Mouse (Mus musculus) testis, postnatal 14 days (tissue): ENCODE data around the gene Pop5.

ENCODE experiments used
- DNase-seq: peaks from one replicate; pipeline ENCODE4 v3.0.0; 2021; ENCODE audit warnings: low spot score

The Pop5 gene

DNA sequence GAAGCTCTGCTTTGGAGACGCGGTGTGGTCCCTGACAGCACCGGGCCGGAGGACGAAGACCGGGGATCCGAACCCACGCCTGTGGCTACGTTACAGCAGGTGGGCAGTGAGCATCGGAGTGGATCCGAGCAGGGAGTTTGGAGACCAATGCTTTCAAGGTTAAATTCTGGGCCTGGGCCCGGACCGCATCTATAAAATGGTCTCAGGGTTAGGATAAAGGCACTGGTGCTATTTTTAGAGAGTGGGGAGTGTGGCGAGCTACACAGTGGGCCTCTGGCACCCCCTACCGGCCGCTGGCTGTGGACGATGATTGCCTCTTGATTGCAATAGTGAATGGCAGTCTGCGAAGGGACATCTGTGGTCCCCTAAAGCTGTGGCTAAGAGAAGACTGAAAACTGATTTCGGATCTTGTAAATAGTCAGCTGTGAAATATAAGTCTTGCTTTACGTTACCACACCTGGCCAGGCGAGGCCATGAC, at the start of gene Pop5:
Gene Pop5 (plus strand): TSS at position 51 of the 478 bp plus-strand sequence.
- DNase-seq, result peak; percentile 80

DNA sequence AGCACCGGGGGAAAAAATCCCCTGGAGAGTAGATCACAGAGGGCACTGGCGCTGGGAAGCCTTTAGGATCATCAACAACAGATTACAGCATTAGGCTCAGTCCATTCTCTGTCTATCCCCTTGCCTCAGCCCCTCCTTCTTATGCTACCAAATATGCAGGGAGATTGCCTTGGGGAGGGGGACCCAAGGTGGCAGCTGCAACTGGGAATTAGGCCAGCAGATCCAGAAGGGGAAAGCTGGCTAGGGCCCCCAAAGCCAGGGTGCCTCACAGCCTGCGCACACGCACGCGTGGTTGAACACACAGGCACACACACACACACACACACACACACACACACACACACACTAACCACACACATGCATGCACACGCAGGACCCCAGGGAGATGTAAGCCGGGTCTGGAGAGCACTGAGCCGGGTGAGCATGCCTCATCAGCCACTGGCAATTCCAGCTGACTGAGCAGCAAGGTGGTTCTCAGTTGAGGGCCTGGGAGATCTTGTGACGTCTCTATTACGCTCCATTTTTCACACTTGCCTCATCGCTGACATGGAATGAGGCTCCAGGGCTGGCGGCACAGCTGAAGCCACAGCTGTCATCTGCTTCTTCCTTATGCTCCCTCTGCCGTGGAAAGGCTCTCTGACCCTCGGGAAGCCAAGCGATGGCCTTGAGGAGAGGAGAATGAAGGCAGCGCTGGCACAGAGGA, 49.1 kb upstream of the Pop5 start:
- DNase-seq, result no peak

DNA sequence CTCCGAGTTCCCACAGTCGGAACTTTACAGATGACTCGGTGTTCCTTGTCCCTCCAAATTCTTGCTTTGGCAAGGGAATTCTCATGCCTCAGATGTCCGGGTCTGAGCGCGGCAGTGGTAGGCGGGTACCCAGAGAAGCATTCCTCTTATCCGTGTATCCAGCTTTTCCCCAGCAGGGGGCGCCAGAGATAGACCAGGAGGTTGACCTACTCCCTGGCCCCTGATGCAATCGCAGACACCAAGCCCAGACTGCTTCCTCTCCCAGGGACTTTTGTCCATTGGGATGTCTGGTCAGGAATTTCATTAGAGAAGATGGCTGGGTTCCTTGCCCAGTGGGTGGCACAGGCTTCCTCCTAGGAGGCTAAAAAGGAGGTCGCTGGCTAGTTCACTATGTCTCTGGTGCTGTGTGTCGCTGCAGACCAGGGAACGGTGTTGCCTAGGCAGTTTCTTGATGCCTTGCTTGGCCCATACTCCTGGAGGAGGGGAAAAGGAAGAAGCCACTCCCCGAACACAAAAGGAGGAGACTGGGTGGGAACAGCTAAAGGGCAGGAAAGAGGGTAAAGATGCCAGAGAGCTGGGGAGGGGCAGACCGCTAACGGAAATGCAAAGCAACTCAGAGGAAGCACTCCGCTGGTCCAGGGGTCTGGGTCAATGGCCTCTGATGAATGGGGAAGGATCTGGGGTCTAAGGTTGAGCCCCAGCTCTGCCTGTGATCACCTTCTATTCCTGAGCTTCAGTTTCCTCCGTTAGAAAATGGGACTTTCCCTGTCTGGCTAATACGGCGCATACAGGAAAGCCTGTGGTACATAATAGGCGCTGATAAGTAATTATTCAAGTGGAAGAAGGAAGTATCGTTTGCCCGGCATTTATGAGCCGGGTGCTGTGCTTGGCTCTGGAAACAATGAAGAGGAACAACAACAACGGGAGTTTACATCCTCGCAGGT, 48.2 kb upstream of the Pop5 start:
- peak; percentile 89 for DNase-seq

GRCm38 (mm10) chr5:115188824-115189223, 46.8 kb upstream of the Pop5 start:
- no peak for DNase-seq

DNA sequence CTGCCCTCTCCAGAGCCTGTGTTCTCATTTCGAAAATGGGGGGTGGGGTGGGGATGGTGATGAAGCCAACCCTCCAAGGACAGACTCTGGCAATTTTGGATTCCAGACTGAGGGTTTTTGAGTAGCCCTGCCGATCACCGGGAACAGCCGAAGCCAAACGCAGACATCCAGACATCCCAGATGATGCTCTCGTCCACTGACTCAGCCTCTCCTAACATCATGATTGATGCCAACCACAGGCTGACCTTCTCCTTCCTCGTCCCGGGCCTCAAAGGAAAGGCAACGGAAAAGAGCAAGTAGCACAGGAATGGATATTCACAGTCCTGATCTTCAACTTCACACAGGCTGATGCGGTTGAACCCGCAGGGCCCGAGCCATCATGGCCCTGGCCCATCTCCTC, 45.6 kb upstream of the Pop5 start:
- DNase-seq, result no peak

DNA sequence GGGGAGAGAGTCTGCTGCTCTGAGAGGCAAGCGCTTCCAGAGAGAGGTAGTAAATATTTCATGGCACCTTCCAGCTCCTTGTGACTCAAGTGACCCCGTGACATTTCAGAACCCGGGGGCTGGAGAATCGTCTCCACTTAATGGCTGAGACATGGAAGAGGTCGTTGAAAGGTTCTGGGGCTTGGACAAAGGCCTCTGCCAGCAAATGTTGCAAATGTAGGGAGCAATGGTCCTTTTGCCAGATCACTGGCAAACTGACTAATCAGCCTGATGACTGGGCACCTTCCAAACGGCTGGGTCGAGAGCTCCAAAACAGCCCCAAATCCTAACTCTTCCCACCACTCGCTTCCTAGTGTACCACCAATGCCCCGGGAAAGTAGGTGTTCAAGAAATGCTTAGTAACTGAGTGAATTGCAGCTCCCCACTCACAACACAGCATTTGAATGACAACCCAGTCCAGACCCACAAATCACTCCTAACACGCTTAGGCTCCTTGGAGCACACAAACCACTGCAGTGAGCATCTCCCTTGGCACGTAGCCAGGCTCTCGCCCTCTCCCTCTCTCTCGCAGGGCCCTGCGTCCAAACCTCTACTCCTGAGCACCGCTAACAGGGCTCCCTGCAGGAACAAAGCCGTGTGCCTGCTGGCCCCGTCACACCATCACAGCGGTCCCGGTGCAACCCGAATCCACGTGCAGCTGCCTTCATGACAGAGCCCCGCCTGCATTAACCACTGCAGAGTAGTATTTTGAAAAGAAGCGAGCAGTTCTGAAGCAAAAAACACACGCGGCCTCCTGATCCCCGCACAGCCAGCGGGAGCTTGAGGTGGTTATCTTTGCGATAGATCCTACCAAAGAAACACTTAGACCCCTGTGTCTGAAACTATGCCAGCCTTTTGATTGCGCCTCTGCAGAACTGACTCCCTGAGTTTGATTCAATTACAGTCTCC, 43.5 kb upstream of the Pop5 start:
- peak; percentile 50 for DNase-seq

GRCm38 (mm10) chr5:115192828-115193195, 42.8 kb upstream of the Pop5 start:
- no peak for DNase-seq

DNA sequence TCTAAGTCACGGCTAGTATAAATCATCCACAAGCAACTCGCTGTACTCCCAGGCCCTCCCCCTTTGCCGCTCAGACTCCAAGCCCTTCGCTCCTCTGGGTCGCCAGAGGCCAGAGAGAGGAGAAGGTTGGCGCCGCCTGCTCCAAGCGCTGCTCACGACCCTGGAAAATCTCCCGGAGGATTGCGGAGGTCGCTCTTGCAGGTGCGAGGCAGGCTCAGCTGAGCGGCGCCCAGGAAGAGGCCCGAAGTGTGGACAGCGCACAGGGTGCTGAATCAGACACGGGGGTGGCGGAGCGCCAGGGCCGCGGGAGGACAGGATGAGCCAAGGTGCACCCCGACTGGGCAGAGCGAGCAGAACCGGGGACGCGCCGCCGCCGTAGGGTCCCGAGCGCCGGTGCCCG, 42.4 kb upstream of the Pop5 start:
- peak; percentile 66 for DNase-seq

- no peak for DNase-seq
Observed at GRCm38 (mm10) chr5:115193669-115194625, 41.7 kb upstream of the Pop5 start, which contains the start of gene Cabp1. Cabp1 (minus strand) TSS chr5:115194381.

- no peak for DNase-seq
Observed at GRCm38 (mm10) chr5:115194626-115195221, 40.9 kb upstream of the Pop5 start.

GRCm38 (mm10) chr5:115203735-115204561, 31.7 kb upstream of the Pop5 start:
- DNase-seq, result no peak

DNA sequence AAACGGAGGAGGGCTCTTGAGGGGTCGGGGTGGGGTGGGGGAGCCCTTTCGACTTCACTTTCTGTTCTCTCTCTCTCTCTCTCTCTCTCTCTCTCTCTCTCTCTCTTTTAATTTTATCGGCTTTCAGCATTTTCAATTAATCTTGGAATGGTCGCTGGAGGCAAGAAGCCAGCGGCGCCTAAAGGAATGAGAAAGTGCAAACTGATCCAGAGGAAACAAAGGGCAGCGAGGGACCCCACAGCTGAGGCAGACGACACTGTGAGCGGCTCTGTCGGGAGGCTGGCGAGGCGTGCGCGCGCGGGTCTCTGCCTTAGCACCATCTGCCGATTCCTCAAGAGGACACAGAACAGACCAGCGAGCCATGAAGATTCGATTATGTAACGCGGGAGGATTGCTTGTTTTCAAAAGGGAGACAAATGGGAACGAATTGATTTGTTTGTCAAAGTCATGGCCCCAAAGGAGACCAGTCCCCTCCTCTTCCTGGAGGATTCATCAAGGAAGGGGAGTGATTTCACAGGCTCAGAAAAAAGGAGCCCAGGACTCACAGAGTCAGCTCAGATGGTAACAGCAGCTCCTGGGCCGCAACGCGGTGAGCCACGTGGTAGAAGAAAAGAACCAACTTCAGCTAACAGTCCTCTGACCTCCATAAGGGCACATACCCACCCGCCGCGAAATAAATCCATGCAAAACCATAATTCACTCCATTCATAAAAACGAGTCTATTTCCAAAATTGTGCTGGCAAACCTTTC, 30.9 kb upstream of the Pop5 start:
- no peak for DNase-seq

DNA sequence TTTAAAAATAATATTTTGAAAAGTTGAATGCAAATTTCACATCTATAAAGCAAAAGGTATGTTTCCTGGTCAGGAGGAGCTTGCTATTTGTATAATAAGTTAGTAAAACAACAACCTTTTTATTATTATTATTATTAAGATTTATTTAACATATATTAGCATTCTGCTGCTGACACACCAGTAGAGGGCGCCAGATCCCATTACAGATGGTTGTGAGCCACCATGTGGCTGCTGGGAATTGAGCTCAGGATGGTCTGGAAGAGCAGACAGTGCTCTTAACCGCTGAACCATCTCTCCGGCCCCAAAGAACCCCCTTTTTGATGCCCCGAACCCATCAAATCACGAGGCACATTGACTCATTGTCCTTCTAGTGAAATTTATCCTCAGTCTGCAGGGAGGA, 28.4 kb upstream of the Pop5 start:
- no peak for DNase-seq

GRCm38 (mm10) chr5:115207892-115208291, 27.7 kb upstream of the Pop5 start:
- DNase-seq, result no peak

DNA sequence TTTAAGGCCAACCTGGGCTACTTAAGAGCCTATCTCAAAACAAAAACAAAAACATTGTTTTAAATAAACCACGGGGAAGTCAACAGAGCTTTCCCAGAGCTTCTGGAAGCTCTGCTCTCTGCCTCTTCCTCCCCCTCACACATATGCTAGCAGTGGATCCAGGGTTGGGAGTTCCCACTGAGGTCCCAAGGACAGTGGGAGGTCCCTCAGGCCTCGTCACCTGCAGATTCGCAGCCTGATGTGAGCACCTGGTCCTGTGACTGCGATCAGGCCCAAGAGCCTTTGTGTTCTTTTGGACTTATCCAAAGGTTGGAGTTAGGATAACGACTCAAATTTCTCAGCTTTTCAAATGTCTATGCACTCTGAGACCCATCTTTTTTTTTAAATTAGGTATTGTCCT, 27.0 kb upstream of the Pop5 start:
- no peak for DNase-seq

- DNase-seq, result no peak
Observed at GRCm38 (mm10) chr5:115210380-115210779, 25.3 kb upstream of the Pop5 start.

DNA sequence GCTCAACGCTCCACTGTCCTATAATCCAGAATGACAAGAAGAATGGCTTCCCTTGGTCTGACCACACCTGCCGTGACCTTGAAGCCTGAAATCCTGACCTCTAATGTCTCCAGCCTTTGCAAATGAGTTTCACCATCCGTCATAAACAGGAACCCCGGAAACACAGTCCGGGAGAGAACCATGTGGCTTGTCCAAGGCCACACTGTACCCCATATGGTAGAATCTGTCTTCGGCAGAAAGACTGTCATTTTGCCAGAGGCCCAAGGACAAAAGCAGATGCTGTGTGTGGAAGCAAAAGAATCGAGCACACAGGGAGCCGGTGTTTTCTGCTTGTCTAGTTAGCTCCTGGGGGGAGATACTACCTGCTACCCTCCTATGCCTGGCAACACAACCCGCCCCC, 23.2 kb upstream of the Pop5 start:
- DNase-seq, result no peak

DNA sequence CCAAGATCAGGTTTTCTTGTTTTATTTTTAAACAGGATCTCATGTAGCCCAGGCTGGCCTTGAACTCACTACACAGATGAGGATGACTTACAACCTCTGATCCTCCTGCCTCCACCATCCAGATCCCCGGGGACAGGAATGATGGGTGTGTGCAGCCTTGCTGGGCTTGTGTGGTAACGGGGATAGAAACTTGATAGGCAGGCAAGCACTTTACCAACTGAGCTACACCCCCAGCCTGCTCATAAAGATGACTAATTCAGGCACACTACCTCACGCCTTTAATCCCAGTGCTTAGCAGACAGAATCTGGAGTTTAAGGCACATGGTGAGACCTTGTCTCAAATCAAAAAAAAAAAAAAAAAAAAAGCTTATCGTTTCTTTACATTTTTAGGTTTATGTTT, 22.8 kb upstream of the Pop5 start:
- no peak for DNase-seq

DNA sequence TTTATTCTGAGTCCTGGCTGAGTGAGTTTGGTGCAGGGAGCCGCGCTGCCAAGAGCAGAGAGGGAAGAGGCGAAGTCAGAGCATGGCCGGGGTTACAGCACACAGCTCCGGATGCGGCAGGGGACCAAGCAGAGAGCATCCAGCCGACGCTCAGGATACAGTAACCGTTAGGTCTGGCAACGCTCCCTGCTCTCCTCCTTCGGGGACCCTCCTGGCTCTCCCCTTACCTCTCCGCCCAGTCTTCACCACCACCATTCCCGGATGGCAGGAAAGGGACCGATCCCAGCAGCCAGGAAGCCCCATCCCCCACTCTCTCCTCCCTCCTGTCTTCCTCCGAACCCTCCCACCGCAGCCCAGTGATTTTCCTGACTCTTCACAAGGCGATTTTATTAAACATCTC, 20.8 kb upstream of the Pop5 start:
- DNase-seq, result no peak
